ENCODE assay signal across 9 mouse cellular contexts in the genomic region with DNA sequence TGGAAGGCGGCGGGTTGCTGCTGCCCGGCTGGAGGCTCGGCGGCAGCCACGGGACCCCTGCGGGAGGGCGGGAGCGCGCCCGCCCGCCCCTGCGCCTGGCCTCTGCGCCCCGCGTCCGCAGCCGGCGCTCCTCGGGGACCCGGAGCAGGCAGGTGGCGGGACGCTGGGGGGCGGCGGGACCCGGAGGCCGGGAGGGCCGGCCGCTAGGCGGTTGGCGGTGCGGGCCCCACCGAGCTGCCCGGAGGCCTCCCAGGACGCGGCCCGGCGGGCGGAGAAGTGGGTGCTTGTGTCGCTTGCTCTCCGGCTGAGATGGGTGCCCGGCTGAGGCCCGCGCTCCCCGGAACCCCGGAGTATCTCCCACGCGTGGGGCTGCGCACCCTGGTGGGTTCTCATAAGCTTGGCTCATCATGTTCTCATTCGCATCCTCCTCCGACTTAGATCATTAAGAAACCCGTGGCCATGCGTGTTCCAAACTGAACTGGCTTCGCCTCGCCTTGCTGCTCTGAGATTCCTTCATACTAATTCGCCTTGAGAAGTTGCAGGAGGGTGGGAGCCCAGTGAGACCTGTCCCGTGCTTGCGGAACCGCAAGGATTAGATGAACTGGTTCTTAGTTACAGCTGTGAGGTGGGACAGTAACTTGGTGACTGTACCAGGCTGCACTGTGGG. TPM values are rescaled to one million over a fixed set of nuclear protein-coding genes. Genes with fewer than 3 reads are reported as not detected.
A peak's percentile ranks its signal among the peaks of the same experiment; 100 is the strongest.
DNase-seq lines count a peak whose midpoint lies in the region; ATAC-seq and TF ChIP-seq lines count a peak whose summit lies in the region.
"Had no signal": no experiment of that assay in that cellular context is flagged by ENCODE, and none has a peak within 500 bp of the region (broad histone marks: within the 10 kb centered on the region; RNA-seq: fewer than 3 reads in every experiment).

No protein-coding gene starts in this region.

- peak; percentile 6 to 11 for DNase-seq in cerebellum, adult 2 months
- peak; percentile 19 for DNase-seq in gastrocnemius, postnatal 25 days
- DNase-seq in kidney, postnatal 0 days (ENCODE audit: low spot score), result peak; percentile 41
- DNase-seq in urinary bladder, adult 2 months (ENCODE audit: low spot score), result no peak

- under 1% methylated on average over 58 of the region's 59 CpGs for WGBS in cerebellum, adult 2 months
- under 1% methylated on average over 47 of the region's 59 CpGs for WGBS in kidney, postnatal 0 days
- 4% methylated on average over 45 of the region's 59 CpGs for whole genome bisulfite sequencing in liver, embryonic 12.5 days (ENCODE audit: insufficient replicate concordance)
- under 1% methylated on average over 35 of the region's 59 CpGs for WGBS in neural tube, embryonic 14.5 days

- H3K9me3 ChIP-seq in kidney, postnatal 0 days (replicated peaks; ENCODE audit: low read length), result no peaks in the 10 kb centered on the region
- H3K9me3 ChIP-seq in liver, embryonic 12.5 days (replicated peaks), result peaks cover 12% of the 10 kb centered on the region; the same call in 1 of the 2 replicates
- no peaks in the 10 kb centered on the region for H3K9me3 ChIP-seq in neural tube, embryonic 14.5 days (ENCODE audit: control insufficient read depth, low read length)

- no peak for TF ChIP-seq CTCF in cerebellum, adult 2 months (IDR thresholded peaks at IDR 0.05; ENCODE audit: borderline replicate concordance, insufficient read depth, low read depth, low read length)
- TF ChIP-seq CTCF in cortical plate, adult 2 months (IDR thresholded peaks at IDR 0.05; ENCODE audit: extremely low read depth, insufficient read depth, low read length), result no peak
- TF ChIP-seq CTCF in kidney, postnatal 0 days (IDR thresholded peaks at IDR 0.05; ENCODE audit: low read depth), result no peak

- H3K36me3 ChIP-seq in kidney, postnatal 0 days (ENCODE audit: insufficient read depth, low read length), result no peaks in the 10 kb centered on the region
- no peaks in the 10 kb centered on the region for H3K36me3 ChIP-seq in liver, embryonic 12.5 days
- no peaks in the 10 kb centered on the region for H3K36me3 ChIP-seq in neural tube, embryonic 14.5 days (ENCODE audit: control insufficient read depth, insufficient read depth, low read length)

- peaks cover 4% of the 10 kb centered on the region; the same call in 1 of the 2 replicates for H3K4me1 ChIP-seq in cerebellum, adult 2 months (ENCODE audit: control insufficient read depth, insufficient read depth, low read length)
- H3K4me1 ChIP-seq in cortical plate, adult 2 months (ENCODE audit: control insufficient read depth, insufficient read depth, low read length), result no peaks in the 10 kb centered on the region
- H3K4me1 ChIP-seq in kidney, postnatal 0 days (replicated peaks; ENCODE audit: insufficient read depth, low read length), result no peaks in the 10 kb centered on the region
- no peaks in the 10 kb centered on the region for H3K4me1 ChIP-seq in liver, embryonic 12.5 days
- H3K4me1 ChIP-seq in neural tube, embryonic 14.5 days (ENCODE audit: control insufficient read depth, insufficient read depth, low read length), result peaks cover 5% of the 10 kb centered on the region

- H3K27ac ChIP-seq in cerebellum, adult 2 months (ENCODE audit: insufficient read depth, low read length), result no peak overlapping the region
- H3K27ac ChIP-seq in cortical plate, adult 2 months (ENCODE audit: insufficient read depth, low read length), result no peak overlapping the region
- H3K27ac ChIP-seq in kidney, postnatal 0 days, result no peak overlapping the region
- H3K27ac ChIP-seq in liver, embryonic 12.5 days, result no peak overlapping the region
- peak overlapping the region; percentile 71 for H3K27ac ChIP-seq in neural tube, embryonic 14.5 days (ENCODE audit: low read depth, low read length)

- no peaks in the 10 kb centered on the region; the same call in 1 of the 2 replicates for H3K27me3 ChIP-seq in cerebellum, adult 2 months (ENCODE audit: control insufficient read depth, insufficient read depth, low read length)
- no peaks in the 10 kb centered on the region for H3K27me3 ChIP-seq in kidney, postnatal 0 days (ENCODE audit: insufficient read depth, low read length)
- peaks cover 39% of the 10 kb centered on the region for H3K27me3 ChIP-seq in liver, embryonic 12.5 days (replicated peaks)
- H3K27me3 ChIP-seq in neural tube, embryonic 14.5 days (ENCODE audit: control insufficient read depth, insufficient read depth, low read length), result no peaks in the 10 kb centered on the region

- peak overlapping the region; percentile 79 for H3K4me2 ChIP-seq in kidney, postnatal 0 days (ENCODE audit: low read length)
- peak overlapping the region; percentile 63 for H3K4me2 ChIP-seq in liver, embryonic 12.5 days
- H3K4me2 ChIP-seq in neural tube, embryonic 14.5 days (ENCODE audit: low read depth, low read length), result peak overlapping the region; percentile 73

- peak overlapping the region; percentile 29 for H3K4me3 ChIP-seq in cerebellum, adult 2 months (replicated peaks; ENCODE audit: insufficient read depth, low read depth, low read length)
- peak overlapping the region; percentile 63 for H3K4me3 ChIP-seq in cortical plate, adult 2 months (ENCODE audit: insufficient read depth, low read length)
- H3K4me3 ChIP-seq in kidney, postnatal 0 days (replicated peaks; ENCODE audit: low read depth, low read length), result peak overlapping the region; percentile 61
- H3K4me3 ChIP-seq in liver, embryonic 12.5 days, result peak overlapping the region; percentile 55
- H3K4me3 ChIP-seq in neural tube, embryonic 14.5 days (ENCODE audit: low read depth, low read length), result peak overlapping the region; percentile 81
- H3K4me3 ChIP-seq: erythroblast, embryonic 14.5 days had no signal

- no peak for ATAC-seq in cerebellum, adult (ENCODE audit: insufficient number of reproducible peaks, low FRiP score, low TSS enrichment)
- peak; percentile 19 for ATAC-seq in kidney, postnatal 0 days (replicated peaks; ENCODE audit: low FRiP score, low read depth)
- ATAC-seq in liver, embryonic 12.5 days, result no peak
- peak; percentile 78 for ATAC-seq in neural tube, embryonic 14.5 days (ENCODE audit: low read depth)

- TF ChIP-seq POLR2A in cerebellum, adult 2 months (IDR thresholded peaks at IDR 0.05; ENCODE audit: borderline replicate concordance, insufficient read depth, low read length), result no peak
- TF ChIP-seq POLR2A in cortical plate, adult 2 months (IDR thresholded peaks at IDR 0.05; ENCODE audit: extremely low read depth, insufficient read depth, low read length), result no peak

- peak overlapping the region; percentile 66 for H3K9ac ChIP-seq in kidney, postnatal 0 days (ENCODE audit: low read depth, low read length)
- no peak overlapping the region for H3K9ac ChIP-seq in liver, embryonic 12.5 days
- peak overlapping the region; percentile 90 for H3K9ac ChIP-seq in neural tube, embryonic 14.5 days (replicated peaks; ENCODE audit: low read depth, low read length)

RNA-seq across cellular contexts. Expression of a gene that starts 14.6 kb away (rescaled TPM):
- polyA plus RNA-seq in cerebellum, adult 2 months (2012; rRNA removed), result 35.3 and 42.9 TPM in 2 replicates
- 38.9 and 42.2 TPM in 2 replicates for polyA plus RNA-seq in cortical plate, adult 2 months (2012; rRNA removed)
- total RNA-seq in gastrocnemius, postnatal 25 days (2021), result 100 to 1,000 TPM; 116 to 121 TPM
- polyA plus RNA-seq in kidney, postnatal 0 days (2015; fragmentation: Nextera tagmentation; extraction: Ambion mirVana), result 6.2 and 6.9 TPM in 2 replicates
- polyA plus RNA-seq in liver, embryonic 12.5 days (2016; fragmentation: Nextera tagmentation; extraction: Ambion mirVana), result 0.35 and 0.87 TPM in 2 replicates
- polyA plus RNA-seq in neural tube, embryonic 14.5 days (2014; fragmentation: Nextera tagmentation; extraction: Ambion mirVana), result 20.9 and 22.5 TPM in 2 replicates
- 17.5 and 18.9 TPM in 2 replicates for polyA plus RNA-seq in urinary bladder, adult 2 months (2012; rRNA removed)
- polyA plus RNA-seq: erythroblast, embryonic 14.5 days had no signal

RNA-seq across cellular contexts. Expression of a gene that starts 30.1 kb away (rescaled TPM):
- not detected in 2 replicates for polyA plus RNA-seq in cerebellum, adult 2 months (2012; rRNA removed)
- polyA plus RNA-seq in cortical plate, adult 2 months (2012; rRNA removed), result 0.08 TPM in 2 replicates
- total RNA-seq in gastrocnemius, postnatal 25 days (2021), result under 1 TPM in 1 of 2 experiments, not detected in 1; 0.16 TPM
- not detected in 2 replicates for polyA plus RNA-seq in kidney, postnatal 0 days (2015; fragmentation: Nextera tagmentation; extraction: Ambion mirVana)
- 0.02 TPM in 1 of 2 replicates, not detected in the other for polyA plus RNA-seq in liver, embryonic 12.5 days (2016; fragmentation: Nextera tagmentation; extraction: Ambion mirVana)
- polyA plus RNA-seq in neural tube, embryonic 14.5 days (2014; fragmentation: Nextera tagmentation; extraction: Ambion mirVana), result not detected in 2 replicates
- not detected in 2 replicates for polyA plus RNA-seq in urinary bladder, adult 2 months (2012; rRNA removed)
- polyA plus RNA-seq: erythroblast, embryonic 14.5 days had no signal

Comparison
In these comparisons a context has a peak if more than half of its experiments do, and no peak if none do; other contexts are left out.
1. H3K4me3 ChIP-seq: peak in every context shown above with its lines; median percentile 81 in neural tube, embryonic 14.5 days; 63 in cortical plate, adult 2 months; 61 in kidney, postnatal 0 days; 55 in liver, embryonic 12.5 days; 29 in cerebellum, adult 2 months.
2. ATAC-seq: peak in kidney, postnatal 0 days (single experiment) and neural tube, embryonic 14.5 days (single experiment); none in cerebellum, adult (single experiment) and liver, embryonic 12.5 days (single experiment).
3. Peak in every context shown above with its lines, with median percentiles within 50 percentile points of each other: H3K4me2 ChIP-seq.